Comparison of ENCODE assay signal across 14 mouse cellular contexts in genomic region chr9:49365763-49366162, GRCm38 (mm10). TPM values are rescaled to one million over a fixed set of nuclear protein-coding genes. Genes with fewer than 3 reads are reported as not detected.
DNase-seq lines count a peak whose midpoint lies in the region; ATAC-seq and TF ChIP-seq lines count a peak whose summit lies in the region.
"Had no signal": no experiment of that assay in that cellular context is flagged by ENCODE, and none has a peak within 500 bp of the region (broad histone marks: within the 10 kb centered on the region; RNA-seq: fewer than 3 reads in every experiment).

No protein-coding gene starts in this region.

- H3K4me2 ChIP-seq in midbrain, embryonic 11.5 days: no peak overlapping the region
- H3K4me2 ChIP-seq in embryonic facial prominence, embryonic 11.5 days (ENCODE audit: low read depth, low read length): no peak overlapping the region
- no peak overlapping the region for H3K4me2 ChIP-seq in stomach, embryonic 16.5 days (ENCODE audit: low read depth, low read length)
- H3K4me2 ChIP-seq: neural tube, embryonic 13.5 days had no signal

- H3K4me1 ChIP-seq in midbrain, embryonic 10.5 days: peaks cover 14% of the 10 kb centered on the region
- H3K4me1 ChIP-seq in midbrain, embryonic 11.5 days (ENCODE audit: control insufficient read depth, insufficient read depth, low read length): no peaks in the 10 kb centered on the region
- no peaks in the 10 kb centered on the region for H3K4me1 ChIP-seq in embryonic facial prominence, embryonic 11.5 days (ENCODE audit: control insufficient read depth, insufficient read depth, low read length)
- H3K4me1 ChIP-seq in lung, adult 2 months (ENCODE audit: control insufficient read depth, insufficient read depth, low read length): no peaks in the 10 kb centered on the region
- H3K4me1 ChIP-seq in stomach, embryonic 16.5 days (ENCODE audit: control insufficient read depth, insufficient read depth, low read length): no peaks in the 10 kb centered on the region; the same call in 1 of the 2 replicates

- H3K36me3 ChIP-seq in midbrain, embryonic 10.5 days: no peaks in the 10 kb centered on the region
- H3K36me3 ChIP-seq in midbrain, embryonic 11.5 days (ENCODE audit: control insufficient read depth, insufficient read depth, low read length): no peaks in the 10 kb centered on the region
- H3K36me3 ChIP-seq in embryonic facial prominence, embryonic 11.5 days (replicated peaks; ENCODE audit: control insufficient read depth, insufficient read depth, low read depth, low read length): no peaks in the 10 kb centered on the region
- no peaks in the 10 kb centered on the region for H3K36me3 ChIP-seq in stomach, embryonic 16.5 days (ENCODE audit: control insufficient read depth, insufficient read depth, low read length)
- H3K36me3 ChIP-seq: G1E; neural tube, embryonic 13.5 days had no signal

- H3K9me3 ChIP-seq in midbrain, embryonic 10.5 days (replicated peaks): no peaks in the 10 kb centered on the region
- no peaks in the 10 kb centered on the region for H3K9me3 ChIP-seq in midbrain, embryonic 11.5 days (ENCODE audit: control insufficient read depth, low read length)
- no peaks in the 10 kb centered on the region for H3K9me3 ChIP-seq in embryonic facial prominence, embryonic 11.5 days (replicated peaks; ENCODE audit: control insufficient read depth, low read length)
- no peaks in the 10 kb centered on the region for H3K9me3 ChIP-seq in stomach, embryonic 16.5 days (replicated peaks; ENCODE audit: control insufficient read depth, low read length)
- H3K9me3 ChIP-seq: G1E; neural tube, embryonic 13.5 days had no signal

- DNase-seq in midbrain, embryonic 10.5 days (ENCODE audit: low spot score): peak; percentile 20
- no peak for DNase-seq in midbrain, embryonic 11.5 days (ENCODE audit: low spot score, missing footprints)
- DNase-seq in embryonic facial prominence, embryonic 11.5 days (ENCODE audit: low spot score): peak; percentile 33
- peak; percentile 7 for DNase-seq in lung, adult 2 months
- DNase-seq in frontal cortex, postnatal 10 days (ENCODE audit: low spot score in 2 of 2): no peak
- no peak for DNase-seq in left cerebral cortex, adult 8-10 months (ENCODE audit: low spot score in 2 of 2)
- no peak for DNase-seq in right cerebral cortex, postnatal 14 days
- DNase-seq: cerebellum, adult 8-10 months; gastrocnemius, postnatal 36 days had no signal

- H3K4me3 ChIP-seq in midbrain, embryonic 10.5 days: no peak overlapping the region
- no peak overlapping the region for H3K4me3 ChIP-seq in midbrain, embryonic 11.5 days (ENCODE audit: low read depth, low read length)
- H3K4me3 ChIP-seq in embryonic facial prominence, embryonic 11.5 days (ENCODE audit: low read depth, low read length): no peak overlapping the region
- no peak overlapping the region for H3K4me3 ChIP-seq in lung, adult 2 months (replicated peaks; ENCODE audit: extremely low read depth, low read depth, low read length)
- no peak overlapping the region for H3K4me3 ChIP-seq in stomach, embryonic 16.5 days (replicated peaks; ENCODE audit: low read length)
- H3K4me3 ChIP-seq: erythroblast, embryonic 14.5 days; neural tube, embryonic 13.5 days had no signal

- no peak for TF ChIP-seq CTCF in lung, adult 2 months (IDR thresholded peaks at IDR 0.05; ENCODE audit: insufficient read depth, low read length)

- no peak for ATAC-seq in midbrain, embryonic 11.5 days (ENCODE audit: low FRiP score)
- no peak for ATAC-seq in embryonic facial prominence, embryonic 11.5 days (replicated peaks; ENCODE audit: insufficient number of reproducible peaks, low FRiP score, low TSS enrichment, low read depth)
- peak; percentile 62 for ATAC-seq in stomach, embryonic 16.5 days (ENCODE audit: insufficient read depth, low FRiP score)

- no peak for TF ChIP-seq POLR2A in lung, adult 2 months (IDR thresholded peaks at IDR 0.05; ENCODE audit: borderline replicate concordance, extremely low read depth, low read depth, low read length)

- WGBS in midbrain, embryonic 10.5 days: 29% methylated on average over 5 of the region's 5 CpGs
- 21% methylated on average over 5 of the region's 5 CpGs for WGBS in midbrain, embryonic 11.5 days
- WGBS in embryonic facial prominence, embryonic 11.5 days: 18% methylated on average over 5 of the region's 5 CpGs
- WGBS in lung, adult 2 months: 8% methylated on average over 5 of the region's 5 CpGs
- 7% methylated on average over 5 of the region's 5 CpGs for WGBS in stomach, embryonic 16.5 days

- H3K9ac ChIP-seq in midbrain, embryonic 11.5 days (ENCODE audit: low read length): no peak overlapping the region
- H3K9ac ChIP-seq in embryonic facial prominence, embryonic 11.5 days (replicated peaks; ENCODE audit: low read length): no peak overlapping the region
- H3K9ac ChIP-seq in stomach, embryonic 16.5 days (ENCODE audit: low read length): no peak overlapping the region
- H3K9ac ChIP-seq: neural tube, embryonic 13.5 days had no signal

- H3K27ac ChIP-seq in midbrain, embryonic 10.5 days (replicated peaks): no peak overlapping the region
- no peak overlapping the region for H3K27ac ChIP-seq in midbrain, embryonic 11.5 days (ENCODE audit: low read depth, low read length)
- no peak overlapping the region for H3K27ac ChIP-seq in embryonic facial prominence, embryonic 11.5 days (replicated peaks; ENCODE audit: low read depth, low read length)
- no peak overlapping the region for H3K27ac ChIP-seq in stomach, embryonic 16.5 days (ENCODE audit: low read length)
- H3K27ac ChIP-seq: neural tube, embryonic 13.5 days had no signal

- no peaks in the 10 kb centered on the region for H3K27me3 ChIP-seq in midbrain, embryonic 10.5 days (ENCODE audit: low read depth, poor library complexity, severe bottlenecking)
- H3K27me3 ChIP-seq in midbrain, embryonic 11.5 days (ENCODE audit: control insufficient read depth, insufficient read depth, low read length): no peaks in the 10 kb centered on the region
- H3K27me3 ChIP-seq in embryonic facial prominence, embryonic 11.5 days (ENCODE audit: control insufficient read depth, insufficient read depth, low read length): no peaks in the 10 kb centered on the region
- no peaks in the 10 kb centered on the region for H3K27me3 ChIP-seq in stomach, embryonic 16.5 days (ENCODE audit: control insufficient read depth, insufficient read depth, low read length)
- H3K27me3 ChIP-seq: neural tube, embryonic 13.5 days had no signal

RNA-seq across cellular contexts. Expression of gene Drd2, which starts 25.3 kb away (rescaled TPM):
- 0.48 and 0.65 TPM in 2 replicates for polyA plus RNA-seq in midbrain, embryonic 10.5 days (2016; fragmentation: Nextera tagmentation; extraction: Ambion mirVana)
- polyA plus RNA-seq in midbrain, embryonic 11.5 days (2014; fragmentation: Nextera tagmentation; extraction: Ambion mirVana): 0.56 and 0.62 TPM in 2 replicates
- not detected in 2 replicates for polyA plus RNA-seq in embryonic facial prominence, embryonic 11.5 days (2014; fragmentation: Nextera tagmentation; extraction: Ambion mirVana)
- polyA plus RNA-seq in lung, adult 2 months (2012; rRNA removed): 0.12 TPM in 1 of 2 replicates, not detected in the other
- polyA plus RNA-seq in stomach, embryonic 16.5 days (2015; fragmentation: Nextera tagmentation; extraction: Ambion mirVana): 0.06 TPM in 1 of 2 replicates, not detected in the other
- 10 to 100 TPM; 41.6 to 52.6 (median 46.6) TPM for total RNA-seq in left cerebral cortex, adult 8-10 months (2022)
- total RNA-seq: gastrocnemius, postnatal 36 days had no signal
- polyA plus RNA-seq: erythroblast, embryonic 14.5 days; G1E; small intestine, adult 2 months had no signal

Comparison
In these comparisons a context has a peak if more than half of its experiments do, and no peak if none do; other contexts are left out.
1. DNase-seq: peak in midbrain, embryonic 10.5 days (single experiment), embryonic facial prominence, embryonic 11.5 days (single experiment) and lung, adult 2 months (single experiment); none in midbrain, embryonic 11.5 days (single experiment), frontal cortex, postnatal 10 days (0 of 2), left cerebral cortex, adult 8-10 months (0 of 2) and right cerebral cortex, postnatal 14 days (single experiment).